Mouse (Mus musculus) hindbrain, embryonic 16.5 days (tissue): ENCODE results near the gene Ssr2. TPM values are rescaled to one million over a fixed set of nuclear protein-coding genes. Genes with fewer than 3 reads are reported as not detected.
"Not testable (repeated sequence)": the region's sequence is repeated elsewhere in the genome, so short reads cannot be mapped to it uniquely, and the experiment has no call there.

ENCODE experiments used
- ATAC-seq: fragments of 200-750 bp; cut with Nextera tagmentation; 2 replicates; pipeline ENCODE4 v1.8.0; 2017; ENCODE audit warnings: moderate TSS enrichment, moderate library complexity
- H3K27ac ChIP-seq: fragments of 300-500 bp; sonication (generic); 2 replicates; pipeline ENCODE4 v1.5.1; 2014; ENCODE audit warnings: low read depth, mild to moderate bottlenecking, control low read depth, low read length, moderate library complexity
- H3K27me3 ChIP-seq: fragments of 300-500 bp; sonication (generic); replicated peaks from 2 replicates; pipeline ENCODE4 v1.6.1; 2014; ENCODE audit warnings: low read length; ENCODE audit not compliant: control insufficient read depth, insufficient read depth
- H3K36me3 ChIP-seq: fragments of 300-500 bp; sonication (generic); 2 replicates; pipeline ENCODE4 v1.6.1; 2014; ENCODE audit warnings: mild to moderate bottlenecking, low read length, moderate library complexity, mixed read lengths; ENCODE audit not compliant: control insufficient read depth, insufficient read depth
- H3K4me1 ChIP-seq: fragments of 300-500 bp; sonication (generic); 2 replicates; pipeline ENCODE4 v1.6.1; 2014; ENCODE audit warnings: low read depth, low read length; ENCODE audit not compliant: control insufficient read depth, insufficient read depth
- H3K4me2 ChIP-seq: fragments of 300-500 bp; sonication (generic); 2 replicates; pipeline ENCODE4 v1.6.1; 2014; ENCODE audit warnings: mild to moderate bottlenecking, low read length, control low read depth, moderate library complexity
- H3K4me3 ChIP-seq: fragments of 300-500 bp; sonication (generic); 2 replicates; pipeline ENCODE4 v1.5.1; 2014; ENCODE audit warnings: mild to moderate bottlenecking, low read length, control low read depth, moderate library complexity
- H3K9ac ChIP-seq: fragments of 300-500 bp; sonication (generic); 2 replicates; pipeline ENCODE4 v1.6.1; 2014; ENCODE audit warnings: low read depth, mild to moderate bottlenecking, control low read depth, low read length, moderate library complexity
- H3K9me3 ChIP-seq: fragments of 300-500 bp; sonication (generic); 2 replicates; pipeline ENCODE4 v1.6.1; 2014; ENCODE audit warnings: mild to moderate bottlenecking, low read length, moderate library complexity; ENCODE audit not compliant: control insufficient read depth
- WGBS: fragments of 180-500 bp; shearing (Covaris S2); extraction: QIAGEN DNeasy Blood & Tissue Kit; methylation state at CpG from one replicate; pipeline ENCODE4 v1.1.7; 2014; 5-methylcytosine and 5-hydroxymethylcytosine counted together
- polyA plus RNA-seq: library from polyadenylated mRNA; unstranded; fragments of >200 nt; fragmentation: Nextera tagmentation; extraction: Ambion mirVana; gene quantifications from 2 replicates; pipeline ENCODE4 v1.2.1, GENCODE M21; 2015

The Ssr2 gene
- polyA plus RNA-seq, 1 experiment from 2014 or later: 133 TPM

DNA sequence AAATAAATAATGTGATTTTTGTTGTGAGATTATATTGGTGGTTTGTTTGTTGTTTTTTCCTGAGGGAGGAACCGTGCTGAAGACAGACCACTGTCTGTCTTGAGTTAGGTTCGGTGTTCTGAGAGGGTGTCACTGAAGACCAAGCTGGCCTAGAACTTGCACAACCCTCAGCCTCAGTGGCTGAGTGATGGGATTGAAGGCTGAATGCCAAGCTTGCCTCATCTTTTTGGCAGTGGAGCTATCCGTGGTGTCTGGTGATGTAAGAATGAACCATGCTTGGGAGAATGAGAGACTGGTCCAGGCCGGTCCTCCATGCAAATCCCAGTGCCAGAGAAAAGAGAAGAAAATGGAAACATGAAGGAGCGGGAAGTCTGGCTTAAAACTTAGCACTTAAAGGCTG lies 6.0 kb upstream of the Ssr2 start:
- Histone ChIP-seq H3K36me3 (peaks cover 33% of the 10 kb centered on the region), H3K9me3 (no peaks in the 10 kb centered on the region), H3K27me3 (no peaks in the 10 kb centered on the region), H3K4me3 (no peak overlapping the region), H3K27ac (no peak overlapping the region), H3K9ac (no peak overlapping the region), H3K4me1 (no peaks in the 10 kb centered on the region), H3K4me2 (no peak overlapping the region)
- no peak for ATAC-seq
- 94% methylated on average over 5 of the region's 5 CpGs for WGBS

DNA sequence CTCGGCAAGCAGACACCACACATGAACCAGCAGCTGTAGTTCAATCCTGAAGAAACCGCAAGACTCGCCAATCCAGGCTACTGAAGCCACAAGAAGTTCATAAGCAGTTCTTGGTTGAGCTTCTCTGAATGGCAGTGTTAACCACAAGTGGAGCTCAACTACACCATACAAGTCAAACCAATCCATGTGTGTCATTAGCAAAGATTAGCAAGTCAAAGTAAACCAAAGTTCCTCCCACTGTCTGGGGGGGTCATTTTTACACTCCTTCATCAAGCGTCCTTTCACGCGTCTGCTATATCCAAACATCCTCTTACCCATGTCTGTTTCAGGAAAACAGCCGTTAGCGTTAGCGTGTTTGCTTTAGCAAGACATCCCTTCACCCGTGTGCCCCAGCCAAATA lies 5.3 kb upstream of the Ssr2 start:
- Histone ChIP-seq H3K27me3 (no peaks in the 10 kb centered on the region), H3K9ac (no peak overlapping the region), H3K4me3 (no peak overlapping the region), H3K27ac (no peak overlapping the region), H3K4me1 (no peaks in the 10 kb centered on the region), H3K4me2 (no peak overlapping the region), H3K36me3 (peaks cover 29% of the 10 kb centered on the region), H3K9me3 (no peaks in the 10 kb centered on the region)
- WGBS: 94% methylated on average over 10 of the region's 10 CpGs
- no peak for ATAC-seq

DNA sequence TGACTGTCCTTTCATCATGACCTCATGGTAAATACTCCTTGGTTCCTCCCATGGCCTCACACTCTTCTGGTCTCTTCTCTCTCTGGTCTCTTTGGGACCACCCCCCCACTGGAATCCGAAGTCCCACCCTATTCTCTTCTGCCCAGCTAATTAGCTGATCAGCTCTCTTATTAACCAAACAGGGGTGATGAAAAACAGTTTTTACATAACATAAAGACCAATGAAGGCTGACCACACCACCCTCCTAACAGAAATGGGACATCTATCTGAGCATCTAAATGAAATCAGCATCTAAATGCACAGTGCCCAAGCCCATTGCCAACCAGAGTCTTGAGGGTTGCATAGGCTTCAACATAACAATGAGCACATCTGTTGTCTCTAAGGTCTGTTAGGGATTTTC lies 3.8 kb upstream of the Ssr2 start:
- 82% methylated on average over 1 of the region's 1 CpGs for WGBS
- no peaks in the 10 kb centered on the region for H3K4me1 ChIP-seq
- H3K27me3 ChIP-seq: no peaks in the 10 kb centered on the region
- H3K4me3 ChIP-seq: no peak overlapping the region
- H3K36me3 ChIP-seq: peaks cover 18% of the 10 kb centered on the region
- H3K9ac ChIP-seq: no peak overlapping the region
- H3K4me2 ChIP-seq: no peak overlapping the region
- no peak for ATAC-seq
- H3K27ac ChIP-seq: no peak overlapping the region
- no peaks in the 10 kb centered on the region for H3K9me3 ChIP-seq

DNA sequence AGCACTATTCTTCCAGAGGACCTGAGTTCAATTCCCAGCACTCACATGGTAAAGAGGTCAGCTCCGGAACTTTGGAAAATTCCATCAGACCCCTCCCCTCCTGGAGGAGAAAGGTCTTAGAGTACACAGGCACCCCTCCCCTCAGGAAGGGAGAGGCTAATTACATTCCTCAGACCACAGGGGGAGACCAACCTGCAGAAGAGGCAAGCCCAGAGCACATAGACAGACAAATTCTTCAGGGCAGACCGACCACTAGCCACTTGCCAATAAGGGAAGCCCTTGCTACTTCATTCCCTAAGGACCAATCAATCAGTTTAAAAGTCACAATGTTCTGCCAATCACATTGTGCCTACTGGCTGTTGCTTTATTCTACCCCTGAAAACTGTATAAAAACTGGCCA lies 2.8 kb upstream of the Ssr2 start:
- Histone ChIP-seq H3K27ac (no peak overlapping the region), H3K4me2 (no peak overlapping the region), H3K9ac (no peak overlapping the region), H3K9me3 (no peaks in the 10 kb centered on the region), H3K4me3 (no peak overlapping the region), H3K36me3 (peaks cover 15% of the 10 kb centered on the region), H3K27me3 (no peaks in the 10 kb centered on the region), H3K4me1 (no peaks in the 10 kb centered on the region)
- WGBS: 83% methylated on average over 2 of the region's 2 CpGs
- no peak for ATAC-seq

DNA sequence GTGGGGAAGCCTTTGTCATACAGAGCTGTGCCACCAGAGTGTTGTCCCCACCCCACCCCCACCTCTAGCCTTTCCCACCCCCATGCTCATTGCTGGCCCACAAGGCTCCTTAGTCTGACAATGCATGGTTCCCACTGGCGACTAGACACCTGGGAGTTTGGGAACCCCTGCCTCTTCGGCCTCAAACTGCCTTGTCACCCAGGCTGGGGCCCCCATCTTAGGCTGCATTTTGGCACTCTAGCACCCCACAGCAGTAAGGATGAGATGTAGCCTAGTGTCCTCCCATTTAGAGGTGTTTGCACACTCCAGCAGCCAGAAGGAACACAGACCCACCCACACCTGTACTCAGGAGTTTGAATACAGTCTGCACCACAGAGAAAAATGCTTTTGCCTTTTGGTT lies 1.9 kb upstream of the Ssr2 start:
- Histone ChIP-seq H3K4me1 (no peaks in the 10 kb centered on the region), H3K4me2 (no peak overlapping the region), H3K9ac (no peak overlapping the region), H3K36me3 (peaks cover 5% of the 10 kb centered on the region), H3K27ac (no peak overlapping the region), H3K9me3 (no peaks in the 10 kb centered on the region), H3K4me3 (no peak overlapping the region), H3K27me3 (no peaks in the 10 kb centered on the region)
- ATAC-seq: no peak
- WGBS: 86% methylated on average over 2 of the region's 2 CpGs

DNA sequence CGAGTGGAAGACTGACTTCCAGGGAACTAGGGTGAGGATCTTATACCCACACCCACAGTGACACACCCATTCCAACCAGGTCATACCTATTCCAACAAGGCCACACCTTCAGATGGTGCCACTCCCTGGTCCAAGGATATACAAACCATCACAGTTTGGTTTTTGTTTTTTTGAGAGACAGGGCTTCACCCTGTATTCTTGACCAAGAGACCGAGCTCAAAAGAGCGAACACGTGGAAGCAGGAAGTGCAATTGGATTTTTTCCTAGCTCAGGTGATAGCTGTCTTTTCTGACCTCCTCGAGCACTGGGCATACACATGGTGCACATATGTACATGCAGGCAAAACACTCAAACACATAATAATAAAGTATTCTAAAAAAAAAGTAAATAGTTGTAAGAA lies 2.2 kb downstream of the Ssr2 start:
- H3K36me3 ChIP-seq, H3K4me2 ChIP-seq, H3K27me3 ChIP-seq, H3K27ac ChIP-seq, H3K9me3 ChIP-seq, H3K9ac ChIP-seq, H3K4me3 ChIP-seq, ATAC-seq: not testable (repeated sequence)
- H3K4me1 ChIP-seq: peaks cover 12% of the 10 kb centered on the region
- 90% methylated on average over 5 of the region's 5 CpGs for WGBS

DNA sequence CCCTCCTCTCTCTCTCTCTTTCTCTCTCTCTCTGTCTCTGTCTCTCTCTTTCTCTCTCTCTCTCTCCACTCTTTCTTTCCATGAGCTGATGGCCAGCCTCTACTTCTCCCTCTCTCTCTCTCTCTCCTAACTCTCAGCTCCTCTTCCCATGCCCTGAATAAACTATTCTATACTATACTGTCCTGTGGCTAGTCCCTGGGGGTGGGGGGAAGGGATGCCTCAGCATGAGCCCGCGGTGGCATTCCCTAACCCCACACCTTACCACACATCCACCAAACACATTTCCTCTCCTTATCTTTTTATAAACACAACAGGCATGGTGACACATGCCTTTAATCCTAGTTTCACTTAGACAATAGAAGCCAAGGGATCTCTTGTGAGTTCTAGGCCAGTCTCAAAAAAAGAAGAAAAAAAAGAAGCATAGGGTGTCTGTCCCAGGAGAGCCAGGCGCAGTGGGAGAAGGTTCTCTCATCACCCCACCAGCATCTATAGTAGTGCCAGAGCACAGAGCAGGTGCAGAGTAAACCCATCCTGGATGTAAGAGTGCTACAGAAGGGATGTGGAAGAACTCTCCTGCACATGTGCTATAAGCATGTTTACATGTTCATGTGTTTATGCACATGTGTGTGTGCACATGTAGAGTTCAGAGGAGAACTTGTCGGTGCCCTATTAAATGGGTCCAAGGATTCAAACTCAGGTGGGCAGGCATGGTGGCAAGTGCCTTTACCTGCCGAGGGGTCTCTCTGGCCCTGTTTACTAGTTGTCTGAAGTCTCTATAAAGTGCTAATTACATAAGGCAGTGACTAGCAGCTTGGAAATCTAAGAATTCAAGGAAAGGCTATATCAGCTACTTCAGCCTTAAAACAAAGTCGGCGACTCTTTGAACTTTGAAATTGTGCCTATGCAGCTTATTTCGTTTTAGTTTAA lies 3.1 kb downstream of the Ssr2 start:
- H3K9ac ChIP-seq: no peak overlapping the region
- H3K4me1 ChIP-seq: peaks cover 12% of the 10 kb centered on the region
- no peaks in the 10 kb centered on the region for H3K27me3 ChIP-seq
- peaks cover 15% of the 10 kb centered on the region for H3K36me3 ChIP-seq
- no peaks in the 10 kb centered on the region for H3K9me3 ChIP-seq
- no peak overlapping the region for H3K27ac ChIP-seq
- peak; percentile 45 for ATAC-seq
- H3K4me3 ChIP-seq: peak overlapping the region; percentile 98
- 57% methylated on average over 8 of the region's 8 CpGs for WGBS
- peak overlapping the region; percentile 75 for H3K4me2 ChIP-seq

DNA sequence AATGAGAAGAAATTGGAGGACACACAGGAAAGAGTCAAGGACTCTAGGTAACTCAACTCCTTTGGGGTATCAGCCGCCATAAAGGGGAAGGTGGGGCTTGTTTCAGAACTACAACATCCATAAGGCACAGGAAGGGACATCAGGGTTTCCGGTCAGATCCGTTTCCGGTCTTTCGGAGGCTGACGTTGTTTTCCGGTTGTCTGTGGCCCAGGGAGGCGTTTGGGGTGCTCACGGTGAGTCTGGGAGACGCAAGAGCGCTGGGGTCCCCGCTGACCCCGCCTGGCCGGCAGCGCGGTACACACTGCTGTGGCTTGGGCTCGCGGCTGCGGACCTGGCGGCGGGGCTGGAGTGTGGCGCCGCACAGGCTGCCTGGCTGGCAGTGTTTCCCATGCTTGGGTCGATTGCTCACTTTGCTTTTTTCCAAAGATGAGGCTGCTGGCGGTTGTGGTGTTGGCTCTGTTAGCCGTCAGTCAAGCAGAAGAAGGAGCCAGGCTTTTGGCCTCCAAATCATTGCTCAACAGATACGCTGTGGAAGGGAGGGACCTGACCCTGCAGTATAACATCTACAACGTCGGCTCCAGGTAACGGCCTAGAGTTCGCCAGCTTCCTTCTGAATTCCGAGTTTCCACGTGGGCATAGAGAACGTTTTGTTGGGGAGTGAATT lies 3.9 kb downstream of the Ssr2 start:
- Histone ChIP-seq H3K4me1 (peaks cover 12% of the 10 kb centered on the region), H3K27me3 (no peaks in the 10 kb centered on the region), H3K4me3 (peak overlapping the region; percentile 98), H3K4me2 (peak overlapping the region; percentile 75), H3K9ac (peak overlapping the region; percentile 98), H3K36me3 (peaks cover 15% of the 10 kb centered on the region), H3K27ac (peak overlapping the region; percentile 78), H3K9me3 (no peaks in the 10 kb centered on the region)
- under 1% methylated on average over 34 of the region's 34 CpGs for WGBS
- ATAC-seq: peak; percentile 93

DNA sequence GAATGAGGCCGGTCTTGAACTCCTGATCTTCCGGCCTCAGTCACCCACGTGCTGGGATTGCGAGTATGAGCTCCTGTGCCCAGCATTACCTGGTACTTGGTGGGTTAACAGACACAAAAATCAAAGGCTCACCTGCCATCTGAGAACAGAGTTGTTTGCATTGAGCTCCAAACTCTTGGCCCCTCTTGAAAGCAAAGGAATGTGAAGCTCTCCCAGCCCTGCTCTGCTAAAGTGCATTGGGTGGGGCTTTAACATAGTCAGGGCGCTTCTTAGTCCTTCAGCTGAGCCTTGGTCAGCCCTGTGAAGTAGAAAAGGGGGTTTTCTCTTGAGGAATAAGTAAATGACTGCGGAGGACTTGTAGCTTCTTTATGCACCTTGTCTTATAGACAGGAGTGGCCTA lies 10.1 kb downstream of the Ssr2 start:
- Histone ChIP-seq H3K4me2 (no peak overlapping the region), H3K9ac (no peak overlapping the region), H3K36me3 (peaks cover 38% of the 10 kb centered on the region), H3K4me3 (no peak overlapping the region), H3K9me3 (no peaks in the 10 kb centered on the region), H3K27ac (no peak overlapping the region), H3K27me3 (no peaks in the 10 kb centered on the region), H3K4me1 (peaks cover 4% of the 10 kb centered on the region; the same call in 1 of the 2 replicates)
- ATAC-seq: no peak
- WGBS: 96% methylated on average over 6 of the region's 6 CpGs
